Mouse (Mus musculus) cerebellum, adult 9-11 months (tissue): Measurements from ENCODE around the gene Btbd11.

Experiments used
- DNase-seq: peaks from one replicate; pipeline ENCODE4 v3.0.0; 2022

Btbd11 gene

GRCm38 (mm10) chr10:85421629-85422012, 35.0 kb downstream of the Btbd11 start:
- no peak for DNase-seq

- DNase-seq: no peak
These were observed 39.1 kb downstream of the Btbd11 start for GRCm38 (mm10) chr10:85425756-85426155.

- DNase-seq: no peak
These were observed 50.6 kb downstream of the Btbd11 start for GRCm38 (mm10) chr10:85437217-85437616.

GRCm38 (mm10) chr10:85443371-85443770, 56.8 kb downstream of the Btbd11 start:
- no peak for DNase-seq

GRCm38 (mm10) chr10:85445891-85446290, 59.3 kb downstream of the Btbd11 start:
- no peak for DNase-seq

GRCm38 (mm10) chr10:85446700-85447099, 60.1 kb downstream of the Btbd11 start:
- DNase-seq: no peak

GRCm38 (mm10) chr10:85447869-85448268, 61.3 kb downstream of the Btbd11 start:
- DNase-seq: no peak

GRCm38 (mm10) chr10:85451629-85452368, 65.2 kb downstream of the Btbd11 start:
- no peak for DNase-seq

- no peak for DNase-seq
These were observed 66.7 kb downstream of the Btbd11 start for GRCm38 (mm10) chr10:85453221-85453775.

GRCm38 (mm10) chr10:85455985-85456384, 69.4 kb downstream of the Btbd11 start:
- DNase-seq: no peak

GRCm38 (mm10) chr10:85458744-85459344, 72.2 kb downstream of the Btbd11 start:
- DNase-seq: no peak

- no peak for DNase-seq
These were observed 74.1 kb downstream of the Btbd11 start for GRCm38 (mm10) chr10:85460736-85461135.

- no peak for DNase-seq
These were observed 77.5 kb downstream of the Btbd11 start for GRCm38 (mm10) chr10:85464152-85464551.

GRCm38 (mm10) chr10:85465516-85466408, 79.1 kb downstream of the Btbd11 start:
- DNase-seq: no peak

- DNase-seq: no peak
These were observed 79.8 kb downstream of the Btbd11 start for GRCm38 (mm10) chr10:85466409-85466761.

- no peak for DNase-seq
These were observed 80.8 kb downstream of the Btbd11 start for GRCm38 (mm10) chr10:85467393-85467792.

- DNase-seq: no peak
These were observed 81.9 kb downstream of the Btbd11 start for GRCm38 (mm10) chr10:85468527-85468926.

GRCm38 (mm10) chr10:85469341-85469740, 82.7 kb downstream of the Btbd11 start:
- no peak for DNase-seq

GRCm38 (mm10) chr10:85473265-85473664, 86.7 kb downstream of the Btbd11 start:
- DNase-seq: no peak

- DNase-seq: peak; percentile 21
These were observed 87.3 kb downstream of the Btbd11 start for GRCm38 (mm10) chr10:85473871-85474270.

- peak; percentile 65 for DNase-seq
These were observed 89.2 kb downstream of the Btbd11 start for GRCm38 (mm10) chr10:85475642-85476345.

- no peak for DNase-seq
These were observed 93.5 kb downstream of the Btbd11 start for GRCm38 (mm10) chr10:85479959-85480625.
